8 mouse cellular contexts compared by ENCODE assay signal in the genomic region with DNA sequence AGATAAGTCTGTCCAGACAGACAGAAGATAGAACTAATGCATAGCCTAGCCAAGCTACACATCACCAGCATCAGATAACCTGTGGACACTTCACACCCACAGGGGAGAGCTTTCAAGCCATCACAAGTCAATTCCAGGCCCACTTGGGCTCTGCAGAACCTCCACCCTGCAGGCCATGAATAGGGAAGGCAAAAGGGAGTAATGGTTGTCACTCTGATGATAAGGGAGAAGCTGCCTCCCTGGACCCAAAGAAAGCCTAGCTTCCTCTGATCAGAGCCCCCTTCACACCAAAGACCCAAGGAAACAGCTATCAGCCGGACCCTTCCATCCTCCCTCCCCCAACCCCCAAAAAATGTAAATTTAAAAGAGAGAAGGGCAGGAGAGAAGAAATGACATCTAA. TPM values are rescaled to one million over a fixed set of nuclear protein-coding genes. Genes with fewer than 3 reads are reported as not detected.
A peak's percentile ranks its signal among the peaks of the same experiment; 100 is the strongest.
DNase-seq lines count a peak whose midpoint lies in the region; ATAC-seq and TF ChIP-seq lines count a peak whose summit lies in the region.

No protein-coding gene starts in this region.

- peak overlapping the region; percentile 82; the same call in 1 of the 2 replicates for H3K9ac ChIP-seq in embryonic facial prominence, embryonic 11.5 days (replicated peaks; ENCODE audit: low read length)
- H3K9ac ChIP-seq in hindbrain, embryonic 13.5 days, result peak overlapping the region; percentile 95
- peak overlapping the region; percentile 94 for H3K9ac ChIP-seq in midbrain, embryonic 13.5 days (replicated peaks)

- WGBS in embryonic facial prominence, embryonic 11.5 days, result 36% methylated on average over 1 of the region's 1 CpGs
- 19% methylated on average over 1 of the region's 1 CpGs for WGBS in hindbrain, embryonic 13.5 days
- 16% methylated on average over 1 of the region's 1 CpGs for WGBS in midbrain, embryonic 13.5 days

- H3K4me1 ChIP-seq in embryonic facial prominence, embryonic 11.5 days (ENCODE audit: control insufficient read depth, insufficient read depth, low read length), result no peaks in the 10 kb centered on the region
- peaks cover 15% of the 10 kb centered on the region for H3K4me1 ChIP-seq in hindbrain, embryonic 13.5 days (replicated peaks)
- H3K4me1 ChIP-seq in midbrain, embryonic 13.5 days (replicated peaks), result peaks cover 21% of the 10 kb centered on the region

- TF ChIP-seq CTCF in layer of hippocampus, adult 2 months (conservative IDR thresholded peaks at IDR 0.05), result no peak

- no peak for DNase-seq in layer of hippocampus, adult 2 months (ENCODE audit: low spot score in 2 of 2)
- no peak for DNase-seq in layer of hippocampus, adult 18-20 months (ENCODE audit: low spot score in 2 of 2)
- DNase-seq in embryonic facial prominence, embryonic 11.5 days (ENCODE audit: low spot score), result no peak
- no peak for DNase-seq in right cerebral cortex, adult 18-20 months
- no peak for DNase-seq in ovary, postnatal 36 days (ENCODE audit: low spot score)

- no peaks in the 10 kb centered on the region for H3K36me3 ChIP-seq in embryonic facial prominence, embryonic 11.5 days (replicated peaks; ENCODE audit: control insufficient read depth, insufficient read depth, low read depth, low read length)
- H3K36me3 ChIP-seq in hindbrain, embryonic 13.5 days, result no peaks in the 10 kb centered on the region
- H3K36me3 ChIP-seq in midbrain, embryonic 13.5 days, result no peaks in the 10 kb centered on the region

- H3K4me3 ChIP-seq in layer of hippocampus, adult 2 months, result peak overlapping the region; percentile 97
- H3K4me3 ChIP-seq in embryonic facial prominence, embryonic 11.5 days (ENCODE audit: low read depth, low read length), result peak overlapping the region; percentile 84
- peak overlapping the region; percentile 89 for H3K4me3 ChIP-seq in hindbrain, embryonic 13.5 days
- H3K4me3 ChIP-seq in midbrain, embryonic 13.5 days (replicated peaks), result peak overlapping the region; percentile 91

- peak overlapping the region; percentile 55 for H3K27ac ChIP-seq in layer of hippocampus, adult 2 months
- no peak overlapping the region for H3K27ac ChIP-seq in embryonic facial prominence, embryonic 11.5 days (replicated peaks; ENCODE audit: low read depth, low read length)
- H3K27ac ChIP-seq in hindbrain, embryonic 13.5 days, result no peak overlapping the region
- H3K27ac ChIP-seq in midbrain, embryonic 13.5 days, result no peak overlapping the region

- no peaks in the 10 kb centered on the region for H3K9me3 ChIP-seq in embryonic facial prominence, embryonic 11.5 days (replicated peaks; ENCODE audit: control insufficient read depth, low read length)
- H3K9me3 ChIP-seq in hindbrain, embryonic 13.5 days, result no peaks in the 10 kb centered on the region
- H3K9me3 ChIP-seq in midbrain, embryonic 13.5 days, result no peaks in the 10 kb centered on the region

- peak overlapping the region; percentile 78 for H3K4me2 ChIP-seq in embryonic facial prominence, embryonic 11.5 days (ENCODE audit: low read depth, low read length)
- H3K4me2 ChIP-seq in hindbrain, embryonic 13.5 days, result peak overlapping the region; percentile 76
- peak overlapping the region; percentile 81 for H3K4me2 ChIP-seq in midbrain, embryonic 13.5 days (replicated peaks)

- H3K27me3 ChIP-seq in embryonic facial prominence, embryonic 11.5 days (ENCODE audit: control insufficient read depth, insufficient read depth, low read length), result no peaks in the 10 kb centered on the region
- H3K27me3 ChIP-seq in hindbrain, embryonic 13.5 days, result no peaks in the 10 kb centered on the region
- no peaks in the 10 kb centered on the region for H3K27me3 ChIP-seq in midbrain, embryonic 13.5 days

- no peak for ATAC-seq in embryonic facial prominence, embryonic 11.5 days (replicated peaks; ENCODE audit: insufficient number of reproducible peaks, low FRiP score, low TSS enrichment, low read depth)
- no peak for ATAC-seq in hindbrain, embryonic 13.5 days (ENCODE audit: low FRiP score)
- ATAC-seq in midbrain, embryonic 13.5 days, result no peak
- no peak for ATAC-seq in granulocyte monocyte progenitor cell, adult 5-6 weeks (replicated peaks; ENCODE audit: poor library complexity, severe bottlenecking)

RNA-seq across cellular contexts. Expression of gene Ralgapa2, which starts 1.4 kb away (rescaled TPM):
- 10 to 100 TPM; 25.7 to 29.8 TPM for total RNA-seq in layer of hippocampus, adult 2 months (2021)
- total RNA-seq in layer of hippocampus, adult 18-20 months (2021), result 10 to 100 TPM; 19.0 to 21.3 TPM
- polyA plus RNA-seq in embryonic facial prominence, embryonic 11.5 days (2014; fragmentation: Nextera tagmentation; extraction: Ambion mirVana), result 6.6 and 8.2 TPM in 2 replicates
- 12.7 and 13.2 TPM in 2 replicates for polyA plus RNA-seq in hindbrain, embryonic 13.5 days (2015; fragmentation: Nextera tagmentation; extraction: Ambion mirVana)
- polyA plus RNA-seq in midbrain, embryonic 13.5 days (2015; fragmentation: Nextera tagmentation; extraction: Ambion mirVana), result 11.7 and 13.1 TPM in 2 replicates
- total RNA-seq in granulocyte monocyte progenitor cell, adult 5-6 weeks (2014; fragmentation: Nextera tagmentation), result 11.9 and 13.4 TPM in 2 replicates
- total RNA-seq in granulocyte monocyte progenitor cell, adult 5-6 weeks (2017), result 10.6 TPM in 2 replicates
